Mouse (Mus musculus): ENCODE data around the gene Nmrk2. TPM values are rescaled to one million over a fixed set of nuclear protein-coding genes. Genes with fewer than 3 reads are reported as not detected.

Gene Nmrk2
- polyA plus RNA-seq, 1 experiment: 0.18 TPM

GRCm38 (mm10) chr10:81200141-81200540 is 1.7 kb downstream of the Nmrk2 start:
- Histone ChIP-seq H3K4me3 (ENCODE audit: insufficient read depth, poor library complexity, severe bottlenecking) (no peak overlapping the region), H3K27me3 (ENCODE audit: control insufficient read depth, insufficient read depth, insufficient read length) (peaks cover 4% of the 10 kb centered on the region), H3K36me3 (ENCODE audit: control insufficient read depth, insufficient read depth) (no peaks in the 10 kb centered on the region), H3K79me3 (ENCODE audit: low read depth) (no peaks in the 10 kb centered on the region), H3K79me2 (ENCODE audit: control insufficient read depth, insufficient read depth) (no peaks in the 10 kb centered on the region), H3ac (ENCODE audit: control insufficient read depth, insufficient read length, low read depth) (no peak overlapping the region)
- no peak for TF ChIP-seq CEBPB (IDR thresholded peaks at IDR 0.05; ENCODE audit: low read depth)
- TF ChIP-seq MAX (IDR thresholded peaks at IDR 0.05): no peak
- no peak for TF ChIP-seq MYOG (IDR thresholded peaks at IDR 0.05; ENCODE audit: control insufficient read depth, extremely low read depth, insufficient read length)
- no peak for TF ChIP-seq FOSL1 (IDR thresholded peaks at IDR 0.05; ENCODE audit: insufficient read depth, low read length, poor library complexity, severe bottlenecking)
- no peak for TF ChIP-seq CTCF (IDR thresholded peaks at IDR 0.05; ENCODE audit: control insufficient read depth, insufficient read depth, insufficient read length)
- no peak for TF ChIP-seq MYOD1 (IDR thresholded peaks at IDR 0.05; ENCODE audit: control insufficient read depth, insufficient read length, low read depth)
- no peak for TF ChIP-seq USF1 (IDR thresholded peaks at IDR 0.05; ENCODE audit: low read depth)

- H3K4me3 ChIP-seq (ENCODE audit: insufficient read depth, poor library complexity, severe bottlenecking): no peak overlapping the region
- H3K79me2 ChIP-seq (ENCODE audit: control insufficient read depth, insufficient read depth): no peaks in the 10 kb centered on the region
- TF ChIP-seq CEBPB (IDR thresholded peaks at IDR 0.05; ENCODE audit: low read depth): no peak
- TF ChIP-seq MYOG (IDR thresholded peaks at IDR 0.05; ENCODE audit: control insufficient read depth, extremely low read depth, insufficient read length): no peak
- no peak for TF ChIP-seq FOSL1 (IDR thresholded peaks at IDR 0.05; ENCODE audit: insufficient read depth, low read length, poor library complexity, severe bottlenecking)
- TF ChIP-seq USF1 (IDR thresholded peaks at IDR 0.05; ENCODE audit: low read depth): no peak
- no peak for TF ChIP-seq MAX (IDR thresholded peaks at IDR 0.05)
- no peak for TF ChIP-seq CTCF (IDR thresholded peaks at IDR 0.05; ENCODE audit: control insufficient read depth, insufficient read depth, insufficient read length)
- no peak for TF ChIP-seq MYOD1 (IDR thresholded peaks at IDR 0.05; ENCODE audit: control insufficient read depth, insufficient read length, low read depth)
- no peaks in the 10 kb centered on the region for H3K36me3 ChIP-seq (ENCODE audit: control insufficient read depth, insufficient read depth)
- H3K79me3 ChIP-seq (ENCODE audit: low read depth): no peaks in the 10 kb centered on the region
- peaks cover 4% of the 10 kb centered on the region for H3K27me3 ChIP-seq (ENCODE audit: control insufficient read depth, insufficient read depth, insufficient read length)
- H3ac ChIP-seq (ENCODE audit: control insufficient read depth, insufficient read length, low read depth): no peak overlapping the region
These were observed 2.9 kb downstream of the Nmrk2 start for GRCm38 (mm10) chr10:81198990-81199389.

- Histone ChIP-seq H3K4me3 (ENCODE audit: insufficient read depth, poor library complexity, severe bottlenecking) (no peak overlapping the region), H3K79me2 (ENCODE audit: control insufficient read depth, insufficient read depth) (no peaks in the 10 kb centered on the region), H3K36me3 (ENCODE audit: control insufficient read depth, insufficient read depth) (no peaks in the 10 kb centered on the region), H3K27me3 (ENCODE audit: control insufficient read depth, insufficient read depth, insufficient read length) (peaks cover 4% of the 10 kb centered on the region), H3ac (ENCODE audit: control insufficient read depth, insufficient read length, low read depth) (no peak overlapping the region), H3K79me3 (ENCODE audit: low read depth) (no peaks in the 10 kb centered on the region)
- TF ChIP-seq USF1 (IDR thresholded peaks at IDR 0.05; ENCODE audit: low read depth) (no peak), MAX (IDR thresholded peaks at IDR 0.05) (no peak), MYOG (IDR thresholded peaks at IDR 0.05; ENCODE audit: control insufficient read depth, extremely low read depth, insufficient read length) (no peak), CTCF (IDR thresholded peaks at IDR 0.05; ENCODE audit: control insufficient read depth, insufficient read depth, insufficient read length) (no peak)
These were observed 3.6 kb downstream of the Nmrk2 start for GRCm38 (mm10) chr10:81198230-81198629.

GRCm38 (mm10) chr10:81197305-81197704 is 4.5 kb downstream of the Nmrk2 start:
- no peak for TF ChIP-seq FOSL1 (IDR thresholded peaks at IDR 0.05; ENCODE audit: insufficient read depth, low read length, poor library complexity, severe bottlenecking)
- TF ChIP-seq CEBPB (IDR thresholded peaks at IDR 0.05; ENCODE audit: low read depth): no peak
- no peak for TF ChIP-seq MAX (IDR thresholded peaks at IDR 0.05)
- TF ChIP-seq CTCF (IDR thresholded peaks at IDR 0.05; ENCODE audit: control insufficient read depth, insufficient read depth, insufficient read length): no peak
- TF ChIP-seq USF1 (IDR thresholded peaks at IDR 0.05; ENCODE audit: low read depth): no peak
- TF ChIP-seq MYOD1 (IDR thresholded peaks at IDR 0.05; ENCODE audit: control insufficient read depth, insufficient read length, low read depth): no peak
- TF ChIP-seq MYOG (IDR thresholded peaks at IDR 0.05; ENCODE audit: control insufficient read depth, extremely low read depth, insufficient read length): no peak
- Histone ChIP-seq H3ac (ENCODE audit: control insufficient read depth, insufficient read length, low read depth) (no peak overlapping the region), H3K79me2 (ENCODE audit: control insufficient read depth, insufficient read depth) (no peaks in the 10 kb centered on the region), H3K27me3 (ENCODE audit: control insufficient read depth, insufficient read depth, insufficient read length) (peaks cover 4% of the 10 kb centered on the region), H3K4me3 (ENCODE audit: insufficient read depth, poor library complexity, severe bottlenecking) (no peak overlapping the region), H3K36me3 (ENCODE audit: control insufficient read depth, insufficient read depth) (no peaks in the 10 kb centered on the region), H3K79me3 (ENCODE audit: low read depth) (no peaks in the 10 kb centered on the region)

- Histone ChIP-seq H3K27me3 (ENCODE audit: control insufficient read depth, insufficient read depth, insufficient read length) (peaks cover 4% of the 10 kb centered on the region), H3K36me3 (ENCODE audit: control insufficient read depth, insufficient read depth) (peaks cover 1% of the 10 kb centered on the region), H3K79me3 (ENCODE audit: low read depth) (no peaks in the 10 kb centered on the region), H3ac (ENCODE audit: control insufficient read depth, insufficient read length, low read depth) (no peak overlapping the region), H3K4me3 (ENCODE audit: insufficient read depth, poor library complexity, severe bottlenecking) (no peak overlapping the region), H3K79me2 (ENCODE audit: control insufficient read depth, insufficient read depth) (no peaks in the 10 kb centered on the region)
- no peak for TF ChIP-seq FOSL1 (IDR thresholded peaks at IDR 0.05; ENCODE audit: insufficient read depth, low read length, poor library complexity, severe bottlenecking)
- TF ChIP-seq MAX (IDR thresholded peaks at IDR 0.05): no peak
- TF ChIP-seq CEBPB (IDR thresholded peaks at IDR 0.05; ENCODE audit: low read depth): no peak
- TF ChIP-seq MYOD1 (IDR thresholded peaks at IDR 0.05; ENCODE audit: control insufficient read depth, insufficient read length, low read depth): no peak
- TF ChIP-seq CTCF (IDR thresholded peaks at IDR 0.05; ENCODE audit: control insufficient read depth, insufficient read depth, insufficient read length): no peak
- no peak for TF ChIP-seq USF1 (IDR thresholded peaks at IDR 0.05; ENCODE audit: low read depth)
- no peak for TF ChIP-seq MYOG (IDR thresholded peaks at IDR 0.05; ENCODE audit: control insufficient read depth, extremely low read depth, insufficient read length)
These were observed 5.3 kb downstream of the Nmrk2 start for GRCm38 (mm10) chr10:81196470-81197065.

- peaks cover 2% of the 10 kb centered on the region for H3K27me3 ChIP-seq (ENCODE audit: control insufficient read depth, insufficient read depth, insufficient read length)
- peaks cover 14% of the 10 kb centered on the region for H3K36me3 ChIP-seq (ENCODE audit: control insufficient read depth, insufficient read depth)
- no peak overlapping the region for H3K4me3 ChIP-seq (ENCODE audit: insufficient read depth, poor library complexity, severe bottlenecking)
- no peak for TF ChIP-seq MAX (IDR thresholded peaks at IDR 0.05)
- TF ChIP-seq MYOD1 (IDR thresholded peaks at IDR 0.05; ENCODE audit: control insufficient read depth, insufficient read length, low read depth): no peak
- no peak for TF ChIP-seq MYOG (IDR thresholded peaks at IDR 0.05; ENCODE audit: control insufficient read depth, extremely low read depth, insufficient read length)
- no peak for TF ChIP-seq USF1 (IDR thresholded peaks at IDR 0.05; ENCODE audit: low read depth)
- TF ChIP-seq CEBPB (IDR thresholded peaks at IDR 0.05; ENCODE audit: low read depth): no peak
- no peak for TF ChIP-seq CTCF (IDR thresholded peaks at IDR 0.05; ENCODE audit: control insufficient read depth, insufficient read depth, insufficient read length)
- TF ChIP-seq FOSL1 (IDR thresholded peaks at IDR 0.05; ENCODE audit: insufficient read depth, low read length, poor library complexity, severe bottlenecking): no peak
- H3ac ChIP-seq (ENCODE audit: control insufficient read depth, insufficient read length, low read depth): no peak overlapping the region
- no peaks in the 10 kb centered on the region for H3K79me2 ChIP-seq (ENCODE audit: control insufficient read depth, insufficient read depth)
- no peaks in the 10 kb centered on the region for H3K79me3 ChIP-seq (ENCODE audit: low read depth)
These were observed 6.6 kb downstream of the Nmrk2 start for GRCm38 (mm10) chr10:81195300-81195699.

Measured in C2C12 (cell line).